Mouse (Mus musculus) spleen, adult 2 months (tissue): Measurements from ENCODE around the gene Leap2. TPM values are rescaled to one million over a fixed set of nuclear protein-coding genes. Genes with fewer than 3 reads are reported as not detected.

Source experiments
- DNase-seq, 2 experiments: peaks; one replicate each; pipeline versions ENCODE4 v3.0.0 to v3.0.0-alpha.2; 2012 to 2021; ENCODE audit warnings: low spot score in 2 of 2, low read depth in 1 of 2
- H3K27ac ChIP-seq: fragments of 200-500 bp; 2 replicates; pipeline ENCODE4 v1.5.1; 2012; ENCODE audit warnings: low read length, inconsistent platforms; ENCODE audit not compliant: insufficient read depth
- H3K27me3 ChIP-seq: fragments of 200-500 bp; 2 replicates; pipeline ENCODE4 v1.6.1; 2012; ENCODE audit warnings: mild to moderate bottlenecking, moderate library complexity, low read length, inconsistent platforms; ENCODE audit not compliant: control insufficient read depth, insufficient read depth
- H3K36me3 ChIP-seq: fragments of 200-500 bp; 2 replicates; pipeline ENCODE4 v1.6.1; 2012; ENCODE audit warnings: mild to moderate bottlenecking, low read length, inconsistent platforms; ENCODE audit not compliant: control insufficient read depth, insufficient read depth
- H3K4me1 ChIP-seq: fragments of 200-500 bp; 2 replicates; pipeline ENCODE4 v1.6.1; 2011; ENCODE audit warnings: inconsistent platforms; ENCODE audit not compliant: control insufficient read depth, insufficient read depth, insufficient read length
- H3K4me3 ChIP-seq: fragments of 200-500 bp; 2 replicates; pipeline ENCODE4 v1.5.1; 2011; ENCODE audit warnings: mild to moderate bottlenecking, inconsistent platforms; ENCODE audit not compliant: insufficient read depth, insufficient read length; ENCODE audit errors: extremely low read depth
- CTCF ChIP-seq: fragments of 200-500 bp; IDR thresholded peaks from 2 replicates; pipeline ENCODE4 v1.5.1; 2011; ENCODE audit warnings: mild to moderate bottlenecking, inconsistent platforms; ENCODE audit not compliant: insufficient read depth, insufficient read length, insufficient replicate concordance; ENCODE audit errors: extremely low read depth
- POLR2A ChIP-seq: fragments of 200-500 bp; IDR thresholded peaks from 2 replicates; pipeline ENCODE4 v1.6.1; 2011; ENCODE audit warnings: low read depth, low read length, inconsistent platforms
- WGBS: fragments of 180-500 bp; shearing (Covaris S2); methylation state at CpG from one replicate; pipeline ENCODE4 v1.1.7; 2018; 5-methylcytosine and 5-hydroxymethylcytosine counted together
- polyA plus RNA-seq: library from polyadenylated mRNA; depleted of rRNA; stranded (reverse); fragments of >200 nt; gene quantifications from 2 replicates; pipeline ENCODE4 v1.2.3, GENCODE M21; 2012; rRNA removed

The Leap2 gene
- polyA plus RNA-seq, 1 experiment = not detected

- Histone ChIP-seq H3K27ac (no peak overlapping the region), H3K4me3 (no peak overlapping the region), H3K4me1 (no peaks in the 10 kb centered on the region), H3K27me3 (no peaks in the 10 kb centered on the region), H3K36me3 (peaks cover 12% of the 10 kb centered on the region)
- DNase-seq = no peak
- 95% methylated on average over 1 of the region's 1 CpGs for WGBS
- TF ChIP-seq POLR2A = no peak
- TF ChIP-seq CTCF = no peak
Measured at GRCm38 (mm10) chr11:53378918-53379317, 44.1 kb downstream of the Leap2 start.

Other genes with a start within 250 kb of the Leap2 start
- 12.7 and 18.7 TPM in 2 replicates for gene Hspa4, start 122.7 kb downstream of the Leap2 start, polyA plus RNA-seq
- gene Zcchc10, start 98.5 kb downstream of the Leap2 start, polyA plus RNA-seq = 3.4 and 4.4 TPM in 2 replicates
- 7.9 and 8.9 TPM in 2 replicates for gene Aff4, start 72.3 kb downstream of the Leap2 start, polyA plus RNA-seq
- 157 and 202 TPM in 2 replicates for gene Uqcrq, start 7.7 kb upstream of the Leap2 start, polyA plus RNA-seq
- 0.32 and 0.40 TPM in 2 replicates for gene Gdf9, start 7.9 kb upstream of the Leap2 start, polyA plus RNA-seq
- 0.04 TPM in 1 of 2 replicates, not detected in the other for gene Gm10447, start 33.9 kb upstream of the Leap2 start, polyA plus RNA-seq
- gene Shroom1, start 34.0 kb upstream of the Leap2 start, polyA plus RNA-seq = 0.35 and 0.39 TPM in 2 replicates
- not detected in 2 replicates for gene Gm9837, start 47.3 kb upstream of the Leap2 start, polyA plus RNA-seq
- not detected in 2 replicates for gene Gm9945, start 57.0 kb upstream of the Leap2 start, polyA plus RNA-seq
- gene Sowaha, start 57.1 kb upstream of the Leap2 start, polyA plus RNA-seq = 10.6 and 13.9 TPM in 2 replicates
- gene Sept8, start 96.1 kb upstream of the Leap2 start, polyA plus RNA-seq = 13.9 and 15.3 TPM in 2 replicates
- gene Kif3a, start 144.2 kb upstream of the Leap2 start, polyA plus RNA-seq = 1.2 and 1.3 TPM in 2 replicates
- 0.68 TPM in 1 of 2 replicates, not detected in the other for gene Il4, start 195.5 kb upstream of the Leap2 start, polyA plus RNA-seq
- not detected in 2 replicates for gene Il13, start 211.5 kb upstream of the Leap2 start, polyA plus RNA-seq